Comparison of ENCODE assay signal across 8 mouse cellular contexts in genomic region chr6:8209866-8210186, GRCm38 (mm10). TPM values are rescaled to one million over a fixed set of nuclear protein-coding genes. Genes with fewer than 3 reads are reported as not detected.
DNase-seq lines count a peak whose midpoint lies in the region; ATAC-seq and TF ChIP-seq lines count a peak whose summit lies in the region.

No protein-coding gene starts in this region.

- peak overlapping the region; percentile 67 for H3K4me2 ChIP-seq in heart, postnatal 0 days (ENCODE audit: low read depth, low read length)
- H3K4me2 ChIP-seq in liver, postnatal 0 days (ENCODE audit: low read depth, low read length): peak overlapping the region; percentile 78

- H3K36me3 ChIP-seq in heart, postnatal 0 days (replicated peaks; ENCODE audit: control insufficient read depth, insufficient read depth, low read length): peaks cover 8% of the 10 kb centered on the region; the same call in 1 of the 2 replicates
- H3K36me3 ChIP-seq in liver, postnatal 0 days (replicated peaks; ENCODE audit: insufficient read depth, low read length): peaks cover 8% of the 10 kb centered on the region

- peaks cover 7% of the 10 kb centered on the region; the same call in 1 of the 2 replicates for H3K4me1 ChIP-seq in heart, postnatal 0 days (ENCODE audit: control insufficient read depth, insufficient read depth)
- peaks cover 3% of the 10 kb centered on the region; the same call in 1 of the 2 replicates for H3K4me1 ChIP-seq in liver, postnatal 0 days (ENCODE audit: insufficient read depth)

- DNase-seq in layer of hippocampus, postnatal 10 days (ENCODE audit: low spot score in 2 of 2): peak; percentile 9 to 22
- no peak for DNase-seq in layer of hippocampus, adult 8-10 months (ENCODE audit: low spot score in 2 of 2)
- peak; percentile 54 to 63 for DNase-seq in cerebellum, postnatal 10 days
- no peak for DNase-seq in heart, postnatal 0 days (ENCODE audit: low spot score)
- no peak for DNase-seq in liver, postnatal 0 days
- DNase-seq in retina, postnatal 1 day: no peak
- DNase-seq in yolk sac, embryonic 10.5 days (ENCODE audit: low spot score): no peak
- DNase-seq in frontal cortex, postnatal 36 days (ENCODE audit: low spot score in 2 of 2): no peak

- TF ChIP-seq EP300 in heart, postnatal 0 days (IDR thresholded peaks at IDR 0.05; ENCODE audit: low read depth): no peak
- no peak for TF ChIP-seq EP300 in liver, postnatal 0 days (IDR thresholded peaks at IDR 0.05; ENCODE audit: low read depth)

- H3K27me3 ChIP-seq in heart, postnatal 0 days (ENCODE audit: control insufficient read depth, insufficient read depth, low read length): no peaks in the 10 kb centered on the region
- no peaks in the 10 kb centered on the region for H3K27me3 ChIP-seq in liver, postnatal 0 days (ENCODE audit: insufficient read depth, low read length)

- no peaks in the 10 kb centered on the region for H3K9me3 ChIP-seq in heart, postnatal 0 days (replicated peaks; ENCODE audit: control insufficient read depth, low read length)
- H3K9me3 ChIP-seq in liver, postnatal 0 days (ENCODE audit: low read length): no peaks in the 10 kb centered on the region

- H3K9ac ChIP-seq in heart, postnatal 0 days (replicated peaks; ENCODE audit: low read depth, low read length): peak overlapping the region; percentile 86
- peak overlapping the region; percentile 88 for H3K9ac ChIP-seq in liver, postnatal 0 days (replicated peaks)

- no peak for TF ChIP-seq CTCF in heart, postnatal 0 days (IDR thresholded peaks at IDR 0.05; ENCODE audit: low read depth)
- no peak for TF ChIP-seq CTCF in liver, postnatal 0 days (IDR thresholded peaks at IDR 0.05; ENCODE audit: low read depth)

- H3K27ac ChIP-seq in heart, postnatal 0 days (ENCODE audit: low read depth): peak overlapping the region; percentile 93
- H3K27ac ChIP-seq in liver, postnatal 0 days (ENCODE audit: low read depth): peak overlapping the region; percentile 95

- no peak for ATAC-seq in heart, postnatal 0 days (ENCODE audit: insufficient read depth, low read depth)
- ATAC-seq in liver, postnatal 0 days: no peak

- 10% methylated on average over 10 of the region's 10 CpGs for WGBS in heart, postnatal 0 days
- WGBS in liver, postnatal 0 days (ENCODE audit: insufficient replicate concordance): 10% methylated on average over 10 of the region's 10 CpGs

- H3K4me3 ChIP-seq in heart, postnatal 0 days (ENCODE audit: low read depth, low read length): peak overlapping the region; percentile 79
- H3K4me3 ChIP-seq in liver, postnatal 0 days (ENCODE audit: low read depth, low read length): peak overlapping the region; percentile 73

RNA-seq across cellular contexts. Expression of gene Mios, which starts 0.8 kb away (rescaled TPM):
- 10 to 100 TPM; 27.1 to 29.2 TPM for total RNA-seq in layer of hippocampus, postnatal 10 days (2021)
- total RNA-seq in layer of hippocampus, adult 8-10 months (2022): 10 to 100 TPM; 23.8 to 25.1 (median 25.0) TPM
- total RNA-seq in heart, postnatal 0 days (2014; rRNA removed; ENCODE audit: low replicate concordance): 10.8 and 13.8 TPM in 2 replicates
- 13.6 and 15.0 TPM in 2 replicates for polyA plus RNA-seq in heart, postnatal 0 days (2015; fragmentation: Nextera tagmentation; extraction: Ambion mirVana)
- 7.5 and 7.6 TPM in 2 replicates for polyA plus RNA-seq in liver, postnatal 0 days (2015; fragmentation: Nextera tagmentation; extraction: Ambion mirVana)

RNA-seq across cellular contexts. Expression of gene Col28a1, which starts 17.4 kb away (rescaled TPM):
- under 1 TPM; 0.91 to 0.96 TPM for total RNA-seq in layer of hippocampus, postnatal 10 days (2021)
- total RNA-seq in layer of hippocampus, adult 8-10 months (2022): under 1 TPM; 0.45 to 0.87 (median 0.54) TPM
- total RNA-seq in heart, postnatal 0 days (2014; rRNA removed; ENCODE audit: low replicate concordance): 0.08 TPM in 1 of 2 replicates, not detected in the other
- 0.20 and 0.60 TPM in 2 replicates for polyA plus RNA-seq in heart, postnatal 0 days (2015; fragmentation: Nextera tagmentation; extraction: Ambion mirVana)
- 0.02 and 0.05 TPM in 2 replicates for polyA plus RNA-seq in liver, postnatal 0 days (2015; fragmentation: Nextera tagmentation; extraction: Ambion mirVana)

RNA-seq across cellular contexts. Expression of gene Rpa3, which starts 49.1 kb away (rescaled TPM):
- 10 to 100 TPM; 18.4 to 20.2 TPM for total RNA-seq in layer of hippocampus, postnatal 10 days (2021)
- total RNA-seq in layer of hippocampus, adult 8-10 months (2022): 10 to 100 TPM; 12.3 to 15.6 (median 14.2) TPM
- total RNA-seq in heart, postnatal 0 days (2014; rRNA removed; ENCODE audit: low replicate concordance): 25.5 and 29.4 TPM in 2 replicates
- polyA plus RNA-seq in heart, postnatal 0 days (2015; fragmentation: Nextera tagmentation; extraction: Ambion mirVana): 75.6 and 98.2 TPM in 2 replicates
- polyA plus RNA-seq in liver, postnatal 0 days (2015; fragmentation: Nextera tagmentation; extraction: Ambion mirVana): 71.1 and 77.0 TPM in 2 replicates

RNA-seq across cellular contexts. Expression of gene Umad1, which starts 49.3 kb away (rescaled TPM):
- 10 to 100 TPM; 27.0 to 29.5 TPM for total RNA-seq in layer of hippocampus, postnatal 10 days (2021)
- total RNA-seq in layer of hippocampus, adult 8-10 months (2022): 10 to 100 TPM; 33.2 to 40.9 (median 37.7) TPM
- 7.8 and 12.1 TPM in 2 replicates for total RNA-seq in heart, postnatal 0 days (2014; rRNA removed; ENCODE audit: low replicate concordance)
- 18.2 and 20.5 TPM in 2 replicates for polyA plus RNA-seq in heart, postnatal 0 days (2015; fragmentation: Nextera tagmentation; extraction: Ambion mirVana)
- polyA plus RNA-seq in liver, postnatal 0 days (2015; fragmentation: Nextera tagmentation; extraction: Ambion mirVana): 14.6 and 15.6 TPM in 2 replicates

RNA-seq across cellular contexts. Expression of gene Gm45062, which starts 49.4 kb away (rescaled TPM):
- total RNA-seq in layer of hippocampus, postnatal 10 days (2021): 1 to 10 TPM; 1.1 to 2.3 TPM
- 1 to 10 TPM; 4.6 to 6.6 (median 5.0) TPM for total RNA-seq in layer of hippocampus, adult 8-10 months (2022)
- 7.1 TPM in 1 of 2 replicates, not detected in the other for total RNA-seq in heart, postnatal 0 days (2014; rRNA removed; ENCODE audit: low replicate concordance)
- polyA plus RNA-seq in heart, postnatal 0 days (2015; fragmentation: Nextera tagmentation; extraction: Ambion mirVana): 1.5 and 3.0 TPM in 2 replicates
- 0.65 and 0.85 TPM in 2 replicates for polyA plus RNA-seq in liver, postnatal 0 days (2015; fragmentation: Nextera tagmentation; extraction: Ambion mirVana)

Comparison
In these comparisons a context has a peak if more than half of its experiments do, and no peak if none do; other contexts are left out.
1. DNase-seq: peak in layer of hippocampus, postnatal 10 days (2 of 2) and cerebellum, postnatal 10 days (2 of 2); none in layer of hippocampus, adult 8-10 months (0 of 2), heart, postnatal 0 days (single experiment), liver, postnatal 0 days (single experiment), retina, postnatal 1 day (single experiment), yolk sac, embryonic 10.5 days (single experiment) and frontal cortex, postnatal 36 days (0 of 2).